Mouse (Mus musculus) hindbrain, embryonic 14.5 days (tissue): ENCODE measurements around the gene Snai1. TPM values are rescaled to one million over a fixed set of nuclear protein-coding genes. Genes with fewer than 3 reads are reported as not detected.

Experiments
- ATAC-seq: fragments of 200-750 bp; cut with Nextera tagmentation; 2 replicates; pipeline ENCODE4 v1.8.0; 2017; ENCODE audit warnings: moderate number of reproducible peaks, mild to moderate bottlenecking, moderate TSS enrichment, moderate library complexity; ENCODE audit not compliant: low FRiP score
- DNase-seq: peaks from one replicate; pipeline ENCODE4 v3.0.0-alpha.2; 2015; ENCODE audit warnings: low spot score
- H3K27ac ChIP-seq: fragments of 300-500 bp; sonication (generic); 2 replicates; pipeline ENCODE4 v1.5.1; 2014; ENCODE audit warnings: mild to moderate bottlenecking, moderate library complexity
- H3K27me3 ChIP-seq: fragments of 300-500 bp; sonication (generic); 2 replicates; pipeline ENCODE4 v1.6.1; 2014; ENCODE audit warnings: mild to moderate bottlenecking, low read length, mixed read lengths; ENCODE audit not compliant: control insufficient read depth, insufficient read depth
- H3K36me3 ChIP-seq: fragments of 300-500 bp; sonication (generic); replicated peaks from 2 replicates; pipeline ENCODE4 v1.6.1; 2014; ENCODE audit not compliant: control insufficient read depth, insufficient read depth
- H3K4me1 ChIP-seq: fragments of 300-500 bp; sonication (generic); replicated peaks from 2 replicates; pipeline ENCODE4 v1.6.1; 2014; ENCODE audit warnings: antibody characterized with exemption, low read length, mixed read lengths; ENCODE audit not compliant: control insufficient read depth, insufficient read depth
- H3K4me2 ChIP-seq: fragments of 300-500 bp; sonication (generic); replicated peaks from 2 replicates; pipeline ENCODE4 v1.6.1; 2014; ENCODE audit warnings: mild to moderate bottlenecking, moderate library complexity
- H3K4me3 ChIP-seq: fragments of 300-500 bp; sonication (generic); replicated peaks from 2 replicates; pipeline ENCODE4 v1.5.1; 2014; ENCODE audit warnings: mild to moderate bottlenecking, low read length
- H3K9ac ChIP-seq: fragments of 300-500 bp; sonication (generic); 2 replicates; pipeline ENCODE4 v1.6.1; 2014
- H3K9me3 ChIP-seq: fragments of 300-500 bp; sonication (generic); 2 replicates; pipeline ENCODE4 v1.6.1; 2016; ENCODE audit warnings: low read length; ENCODE audit not compliant: control insufficient read depth
- WGBS: fragments of 180-500 bp; shearing (Covaris S2); extraction: QIAGEN DNeasy Blood & Tissue Kit; methylation state at CpG from one replicate; pipeline ENCODE4 v1.1.7; 2014; 5-methylcytosine and 5-hydroxymethylcytosine counted together
- polyA plus RNA-seq: library from polyadenylated mRNA; unstranded; fragments of >200 nt; fragmentation: Nextera tagmentation; extraction: Ambion mirVana; gene quantifications from 2 replicates; pipeline ENCODE4 v1.2.1, GENCODE M21; 2014

The Snai1 gene
- polyA plus RNA-seq, 1 experiment from 2014 or later, result 7.5 TPM

- H3K27ac ChIP-seq, result no peak overlapping the region
- 28% methylated on average over 7 of the region's 8 CpGs for WGBS
Observed at GRCm38 (mm10) chr2:167586041-167586440, 48.0 kb downstream of the Snai1 start.

GRCm38 (mm10) chr2:167586976-167587375, 49.0 kb downstream of the Snai1 start:
- Histone ChIP-seq H3K27ac (no peak overlapping the region), H3K9ac (no peak overlapping the region), H3K27me3 (no peaks in the 10 kb centered on the region), H3K36me3 (no peaks in the 10 kb centered on the region), H3K4me2 (no peak overlapping the region), H3K9me3 (no peaks in the 10 kb centered on the region), H3K4me1 (no peaks in the 10 kb centered on the region), H3K4me3 (no peak overlapping the region)
- DNase-seq (no peak), ATAC-seq (no peak)
- WGBS, result 24% methylated on average over 9 of the region's 9 CpGs

More at GRCm38 (mm10) chr2:167586041-167586440, 48.0 kb downstream of the Snai1 start:
- Histone ChIP-seq H3K4me1 (no peaks in the 10 kb centered on the region), H3K9me3 (no peaks in the 10 kb centered on the region), H3K27me3 (no peaks in the 10 kb centered on the region), H3K9ac (no peak overlapping the region), H3K4me3 (no peak overlapping the region), H3K4me2 (no peak overlapping the region), H3K36me3 (no peaks in the 10 kb centered on the region)
- DNase-seq (no peak), ATAC-seq (no peak)

GRCm38 (mm10) chr2:167588774-167589577, 51.0 kb downstream of the Snai1 start:
- 10% methylated on average over 21 of the region's 21 CpGs for WGBS
- ATAC-seq (no peak), DNase-seq (no peak)
- Histone ChIP-seq H3K4me3 (no peak overlapping the region), H3K36me3 (no peaks in the 10 kb centered on the region), H3K9me3 (no peaks in the 10 kb centered on the region), H3K4me2 (0 out of 2 replicates have a peak overlapping the region, but pooled peaks have one; percentile 8), H3K4me1 (no peaks in the 10 kb centered on the region), H3K27me3 (no peaks in the 10 kb centered on the region), H3K9ac (no peak overlapping the region), H3K27ac (no peak overlapping the region)

Other genes with a start within 250 kb of the Snai1 start
- gene B4galt5, start 189.0 kb upstream of the Snai1 start, polyA plus RNA-seq, result 24.7 and 33.3 TPM in 2 replicates
- 17.9 and 22.6 TPM in 2 replicates for gene Slc9a8, start 116.5 kb upstream of the Snai1 start, polyA plus RNA-seq
- gene Rnf114, start 45.5 kb upstream of the Snai1 start, polyA plus RNA-seq, result 110 and 115 TPM in 2 replicates
- gene Spata2, start 45.3 kb upstream of the Snai1 start, polyA plus RNA-seq, result 27.3 and 29.6 TPM in 2 replicates
- 302 and 313 TPM in 2 replicates for gene Ube2v1, start 93.9 kb downstream of the Snai1 start, polyA plus RNA-seq
- 15.5 and 19.8 TPM in 2 replicates for gene Gm20431, start 123.3 kb downstream of the Snai1 start, polyA plus RNA-seq
- gene Cebpb, start 150.7 kb downstream of the Snai1 start, polyA plus RNA-seq, result 3.5 and 3.6 TPM in 2 replicates
- gene Tmem189, start 151.6 kb downstream of the Snai1 start, polyA plus RNA-seq, result 33.9 and 37.5 TPM in 2 replicates